Mouse (Mus musculus): ENCODE data around the gene Cntn1. TPM values are rescaled to one million over a fixed set of nuclear protein-coding genes. Genes with fewer than 3 reads are reported as not detected.

Gene Cntn1
- polyA plus RNA-seq, 2 experiments, result 1.2 to 2.5 TPM

DNA sequence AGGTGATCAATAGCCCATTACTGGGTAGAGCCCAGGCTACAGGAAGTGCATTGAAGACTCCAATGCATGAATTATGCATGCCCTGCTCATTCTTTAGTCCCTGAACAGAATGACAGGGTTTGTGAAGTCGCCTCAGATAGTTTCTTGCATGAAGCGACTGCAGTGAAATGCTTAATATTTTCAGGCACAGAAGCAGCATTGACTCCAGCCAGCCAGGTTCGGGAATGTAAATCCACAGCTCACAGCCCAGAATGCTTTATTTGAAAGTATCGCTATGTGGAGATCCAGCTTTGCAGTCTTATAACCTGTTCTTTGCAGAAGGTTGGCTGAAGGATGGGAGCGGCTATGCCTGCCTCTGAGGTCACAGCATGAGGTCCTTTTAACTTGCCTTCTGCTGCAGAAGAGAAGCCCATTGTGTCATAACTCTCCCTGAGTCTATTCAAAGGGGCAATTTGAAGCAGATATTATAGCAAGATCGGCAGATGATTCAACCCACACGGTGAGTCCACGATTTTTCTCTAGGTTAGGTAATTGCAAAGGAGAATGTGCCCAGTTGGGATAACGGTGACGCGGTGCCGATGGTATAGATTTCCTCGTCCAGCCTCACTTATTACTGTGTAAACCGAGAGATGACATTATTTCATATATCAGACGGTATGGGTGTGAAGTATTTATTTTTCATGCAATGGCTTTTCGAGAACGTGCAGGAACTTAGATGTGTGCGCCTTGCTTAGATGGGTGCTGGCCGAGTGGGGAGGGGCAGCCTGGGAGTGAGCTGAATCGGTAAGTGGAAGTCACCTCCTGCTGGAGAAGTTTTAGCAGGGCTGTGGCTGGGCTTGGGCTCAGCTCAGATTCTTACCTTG lies 110.4 kb downstream of the Cntn1 start:
- no peak for TF ChIP-seq POLR2A (IDR thresholded peaks at IDR 0.05; ENCODE audit: borderline replicate concordance, extremely low read depth, insufficient read depth, insufficient read length)
- Histone ChIP-seq H3K4me2 (replicated peaks; ENCODE audit: low read depth, low read length, severe bottlenecking) (no peak overlapping the region), H3K9me3 (ENCODE audit: control insufficient read depth, low read length) (no peaks in the 10 kb centered on the region), H3K27ac (replicated peaks; ENCODE audit: low read depth, low read length) (no peak overlapping the region), H3K4me1 (ENCODE audit: control insufficient read depth, insufficient read depth, low read length) (no peaks in the 10 kb centered on the region), H3K9ac (ENCODE audit: low read depth, low read length, severe bottlenecking) (no peak overlapping the region), H3K36me3 (ENCODE audit: control insufficient read depth, insufficient read depth, low read length) (no peaks in the 10 kb centered on the region), H3K4me3 (replicated peaks; ENCODE audit: low read length) (no peak overlapping the region), H3K27me3 (ENCODE audit: control insufficient read depth, insufficient read depth, low read length) (no peaks in the 10 kb centered on the region)
- DNase-seq (ENCODE audit: low spot score) (no peak), ATAC-seq (ENCODE audit: low FRiP score, low read depth) (no peak)
- WGBS, result 44% methylated on average over 20 of the region's 20 CpGs

DNA sequence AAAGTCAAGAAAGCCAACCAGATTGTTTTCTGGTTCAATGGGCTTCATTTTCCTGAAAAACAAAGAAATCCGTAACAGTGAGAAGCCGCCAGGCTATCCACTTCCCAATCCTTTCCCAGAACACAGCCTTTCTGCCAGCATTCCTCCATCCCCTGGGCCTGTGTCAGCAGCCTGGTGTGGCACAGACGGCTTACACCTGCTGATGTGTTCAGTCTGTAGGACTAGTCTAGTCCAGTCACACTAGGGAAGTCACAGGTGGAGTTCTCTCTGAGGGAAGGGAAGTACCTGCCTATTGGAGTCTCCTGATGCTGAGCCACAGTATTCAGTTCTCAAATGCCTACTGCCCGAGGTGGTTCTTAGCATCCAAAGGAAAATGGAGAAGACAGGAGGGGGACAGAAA lies 111.9 kb downstream of the Cntn1 start:
- Histone ChIP-seq H3K9me3 (ENCODE audit: control insufficient read depth, low read length) (no peaks in the 10 kb centered on the region), H3K9ac (ENCODE audit: low read depth, low read length, severe bottlenecking) (no peak overlapping the region), H3K27me3 (ENCODE audit: control insufficient read depth, insufficient read depth, low read length) (no peaks in the 10 kb centered on the region), H3K27ac (replicated peaks; ENCODE audit: low read depth, low read length) (no peak overlapping the region), H3K4me3 (replicated peaks; ENCODE audit: low read length) (no peak overlapping the region), H3K4me2 (replicated peaks; ENCODE audit: low read depth, low read length, severe bottlenecking) (no peak overlapping the region), H3K4me1 (ENCODE audit: control insufficient read depth, insufficient read depth, low read length) (no peaks in the 10 kb centered on the region), H3K36me3 (ENCODE audit: control insufficient read depth, insufficient read depth, low read length) (no peaks in the 10 kb centered on the region)
- ATAC-seq (ENCODE audit: low FRiP score, low read depth) (no peak), DNase-seq (ENCODE audit: low spot score) (no peak)
- 73% methylated on average over 4 of the region's 4 CpGs for WGBS
- no peak for TF ChIP-seq POLR2A (IDR thresholded peaks at IDR 0.05; ENCODE audit: borderline replicate concordance, extremely low read depth, insufficient read depth, insufficient read length)

GRCm38 (mm10) chr15:92164127-92164526 lies 113.2 kb downstream of the Cntn1 start:
- no peak overlapping the region for H3K9ac ChIP-seq (ENCODE audit: low read depth, low read length, severe bottlenecking)
- H3K4me3 ChIP-seq (replicated peaks; ENCODE audit: low read length), result no peak overlapping the region
- no peaks in the 10 kb centered on the region for H3K9me3 ChIP-seq (ENCODE audit: control insufficient read depth, low read length)
- no peak for TF ChIP-seq POLR2A (IDR thresholded peaks at IDR 0.05; ENCODE audit: borderline replicate concordance, extremely low read depth, insufficient read depth, insufficient read length)
- H3K27me3 ChIP-seq (ENCODE audit: control insufficient read depth, insufficient read depth, low read length), result no peaks in the 10 kb centered on the region
- DNase-seq (ENCODE audit: low spot score) (no peak), ATAC-seq (ENCODE audit: low FRiP score, low read depth) (no peak)
- 80% methylated on average over 3 of the region's 3 CpGs for WGBS
- H3K27ac ChIP-seq (replicated peaks; ENCODE audit: low read depth, low read length), result no peak overlapping the region
- H3K4me1 ChIP-seq (ENCODE audit: control insufficient read depth, insufficient read depth, low read length), result no peaks in the 10 kb centered on the region
- H3K36me3 ChIP-seq (ENCODE audit: control insufficient read depth, insufficient read depth, low read length), result no peaks in the 10 kb centered on the region
- no peak overlapping the region for H3K4me2 ChIP-seq (replicated peaks; ENCODE audit: low read depth, low read length, severe bottlenecking)

DNA sequence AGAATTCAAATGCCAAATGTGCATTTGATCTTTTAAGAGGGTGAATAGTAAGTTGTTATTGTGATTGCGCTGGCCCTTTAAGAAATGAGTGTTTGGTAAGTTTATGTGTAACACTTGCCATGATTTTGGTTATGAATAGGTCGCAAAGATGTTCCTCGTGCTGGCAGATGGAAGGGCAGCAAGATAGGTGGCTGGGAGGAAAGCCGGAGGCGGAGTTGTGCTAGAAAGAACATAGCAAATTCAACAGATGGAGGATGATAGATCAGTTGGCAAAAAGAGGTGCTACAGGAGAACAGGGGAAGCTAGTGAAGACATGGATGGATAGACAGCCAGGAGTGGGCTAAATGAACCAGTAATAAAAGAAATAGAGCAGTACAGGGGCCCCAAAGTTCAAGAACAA lies 115.3 kb downstream of the Cntn1 start:
- no peak for ATAC-seq (ENCODE audit: low FRiP score, low read depth)
- DNase-seq (ENCODE audit: low spot score), result no peak
- no peaks in the 10 kb centered on the region for H3K4me1 ChIP-seq (ENCODE audit: control insufficient read depth, insufficient read depth, low read length)

GRCm38 (mm10) chr15:92175739-92176138 lies 124.8 kb downstream of the Cntn1 start:
- Histone ChIP-seq H3K27me3 (ENCODE audit: control insufficient read depth, insufficient read depth, low read length) (no peaks in the 10 kb centered on the region), H3K27ac (replicated peaks; ENCODE audit: low read depth, low read length) (no peak overlapping the region), H3K4me3 (replicated peaks; ENCODE audit: low read length) (no peak overlapping the region), H3K4me1 (ENCODE audit: control insufficient read depth, insufficient read depth, low read length) (no peaks in the 10 kb centered on the region), H3K9ac (ENCODE audit: low read depth, low read length, severe bottlenecking) (no peak overlapping the region), H3K4me2 (replicated peaks; ENCODE audit: low read depth, low read length, severe bottlenecking) (no peak overlapping the region), H3K36me3 (ENCODE audit: control insufficient read depth, insufficient read depth, low read length) (no peaks in the 10 kb centered on the region), H3K9me3 (ENCODE audit: control insufficient read depth, low read length) (no peaks in the 10 kb centered on the region)
- ATAC-seq (ENCODE audit: low FRiP score, low read depth) (no peak), DNase-seq (ENCODE audit: low spot score) (no peak)
- TF ChIP-seq POLR2A (IDR thresholded peaks at IDR 0.05; ENCODE audit: borderline replicate concordance, extremely low read depth, insufficient read depth, insufficient read length), result no peak
- WGBS, result 67% methylated on average over 2 of the region's 2 CpGs

More for the DNA sequence above, 115.3 kb downstream of the Cntn1 start:
- no peak for TF ChIP-seq POLR2A (IDR thresholded peaks at IDR 0.05; ENCODE audit: borderline replicate concordance, extremely low read depth, insufficient read depth, insufficient read length)
- Histone ChIP-seq H3K27ac (replicated peaks; ENCODE audit: low read depth, low read length) (no peak overlapping the region), H3K9me3 (ENCODE audit: control insufficient read depth, low read length) (no peaks in the 10 kb centered on the region), H3K4me3 (replicated peaks; ENCODE audit: low read length) (no peak overlapping the region), H3K36me3 (ENCODE audit: control insufficient read depth, insufficient read depth, low read length) (no peaks in the 10 kb centered on the region), H3K27me3 (ENCODE audit: control insufficient read depth, insufficient read depth, low read length) (no peaks in the 10 kb centered on the region), H3K4me2 (replicated peaks; ENCODE audit: low read depth, low read length, severe bottlenecking) (no peak overlapping the region), H3K9ac (ENCODE audit: low read depth, low read length, severe bottlenecking) (no peak overlapping the region)
- 80% methylated on average over 5 of the region's 5 CpGs for WGBS

All from limb, embryonic 14.5 days (tissue).